Mouse (Mus musculus) embryonic facial prominence, embryonic 11.5 days (tissue): Measurements from ENCODE around the gene Cables2. TPM values are rescaled to one million over a fixed set of nuclear protein-coding genes. Genes with fewer than 3 reads are reported as not detected.

Experiments used
- ATAC-seq: fragments of 200-750 bp; cut with Nextera tagmentation; replicated peaks from 2 replicates; pipeline ENCODE4 v1.8.0; 2017; ENCODE audit warnings: low read depth; ENCODE audit not compliant: insufficient number of reproducible peaks, low FRiP score, low TSS enrichment
- DNase-seq: peaks from one replicate; pipeline ENCODE4 v3.0.0-alpha.2; 2015; ENCODE audit warnings: low spot score
- H3K27ac ChIP-seq: fragments of 300-500 bp; sonication (generic); replicated peaks from 2 replicates; pipeline ENCODE4 v1.5.1; 2014; ENCODE audit warnings: mild to moderate bottlenecking, low read depth, low read length, control low read depth
- H3K27me3 ChIP-seq: fragments of 300-500 bp; sonication (generic); 2 replicates; pipeline ENCODE4 v1.6.1; 2014; ENCODE audit warnings: mild to moderate bottlenecking, low read length, moderate library complexity, mixed read lengths; ENCODE audit not compliant: control insufficient read depth, insufficient read depth
- H3K36me3 ChIP-seq: fragments of 300-500 bp; sonication (generic); replicated peaks from 2 replicates; pipeline ENCODE4 v1.6.1; 2014; ENCODE audit warnings: low read depth, mild to moderate bottlenecking, low read length, moderate library complexity, mixed read lengths; ENCODE audit not compliant: control insufficient read depth, insufficient read depth
- H3K4me1 ChIP-seq: fragments of 300-500 bp; sonication (generic); 2 replicates; pipeline ENCODE4 v1.6.1; 2014; ENCODE audit warnings: low read length, mixed read lengths; ENCODE audit not compliant: control insufficient read depth, insufficient read depth
- H3K4me2 ChIP-seq: fragments of 300-500 bp; sonication (generic); 2 replicates; pipeline ENCODE4 v1.6.1; 2014; ENCODE audit warnings: low read depth, mild to moderate bottlenecking, control low read depth, low read length, moderate library complexity
- H3K4me3 ChIP-seq: fragments of 300-500 bp; sonication (generic); 2 replicates; pipeline ENCODE4 v1.5.1; 2014; ENCODE audit warnings: low read depth, low read length, control low read depth
- H3K9ac ChIP-seq: fragments of 300-500 bp; sonication (generic); replicated peaks from 2 replicates; pipeline ENCODE4 v1.6.1; 2014; ENCODE audit warnings: mild to moderate bottlenecking, control low read depth, low read length
- H3K9me3 ChIP-seq: fragments of 300-500 bp; sonication (generic); replicated peaks from 2 replicates; pipeline ENCODE4 v1.6.1; 2016; ENCODE audit warnings: mild to moderate bottlenecking, low read length, inconsistent platforms, mixed read lengths; ENCODE audit not compliant: control insufficient read depth
- WGBS: fragments of 180-500 bp; shearing (Covaris S2); extraction: QIAGEN DNeasy Blood & Tissue Kit; methylation state at CpG from one replicate; pipeline ENCODE4 v1.1.7; 2014; 5-methylcytosine and 5-hydroxymethylcytosine counted together
- polyA plus RNA-seq: library from polyadenylated mRNA; unstranded; fragments of >200 nt; fragmentation: Nextera tagmentation; extraction: Ambion mirVana; gene quantifications from 2 replicates; pipeline ENCODE4 v1.2.1, GENCODE M21; 2014

The Cables2 gene
- polyA plus RNA-seq, 1 experiment from 2014 or later = 14.5 TPM

GRCm38 (mm10) chr2:180276851-180277259 lies 3.6 kb upstream of the Cables2 start:
- peaks cover 6% of the 10 kb centered on the region; the same call in 1 of the 2 replicates for H3K4me1 ChIP-seq
- no peaks in the 10 kb centered on the region for H3K36me3 ChIP-seq
- no peak overlapping the region for H3K27ac ChIP-seq
- WGBS = 42% methylated on average over 8 of the region's 8 CpGs
- no peak for ATAC-seq
- no peak overlapping the region for H3K9ac ChIP-seq
- no peaks in the 10 kb centered on the region for H3K9me3 ChIP-seq
- H3K4me3 ChIP-seq = no peak overlapping the region
- H3K27me3 ChIP-seq = no peaks in the 10 kb centered on the region
- no peak overlapping the region for H3K4me2 ChIP-seq
- DNase-seq = no peak

- ATAC-seq = no peak
- Histone ChIP-seq H3K4me1 (peaks cover 6% of the 10 kb centered on the region; the same call in 1 of the 2 replicates), H3K27me3 (no peaks in the 10 kb centered on the region), H3K9me3 (no peaks in the 10 kb centered on the region), H3K4me2 (no peak overlapping the region), H3K36me3 (no peaks in the 10 kb centered on the region), H3K27ac (no peak overlapping the region), H3K9ac (no peak overlapping the region), H3K4me3 (no peak overlapping the region)
- 51% methylated on average over 4 of the region's 4 CpGs for WGBS
- no peak for DNase-seq
These were observed 3.1 kb upstream of the Cables2 start for GRCm38 (mm10) chr2:180276385-180276784.

GRCm38 (mm10) chr2:180275836-180276235 lies 2.5 kb upstream of the Cables2 start:
- H3K4me3 ChIP-seq = no peak overlapping the region
- H3K9ac ChIP-seq = no peak overlapping the region
- H3K27ac ChIP-seq = no peak overlapping the region
- peaks cover 6% of the 10 kb centered on the region; the same call in 1 of the 2 replicates for H3K4me1 ChIP-seq
- DNase-seq (peak; percentile 89), ATAC-seq (peak; percentile 36; the same call in 1 of the 2 replicates)
- 2% methylated on average over 8 of the region's 8 CpGs for WGBS
- no peaks in the 10 kb centered on the region for H3K36me3 ChIP-seq
- H3K9me3 ChIP-seq = no peaks in the 10 kb centered on the region
- H3K27me3 ChIP-seq = no peaks in the 10 kb centered on the region
- H3K4me2 ChIP-seq = no peak overlapping the region

GRCm38 (mm10) chr2:180274523-180274922 lies 1.2 kb upstream of the Cables2 start:
- Histone ChIP-seq H3K4me2 (no peak overlapping the region), H3K4me3 (no peak overlapping the region), H3K36me3 (no peaks in the 10 kb centered on the region), H3K9ac (no peak overlapping the region), H3K27ac (no peak overlapping the region), H3K9me3 (no peaks in the 10 kb centered on the region), H3K4me1 (peaks cover 6% of the 10 kb centered on the region; the same call in 1 of the 2 replicates), H3K27me3 (no peaks in the 10 kb centered on the region)
- no peak for DNase-seq
- WGBS = 86% methylated on average over 2 of the region's 2 CpGs
- ATAC-seq = no peak

- 0% methylated on average over 28 of the region's 37 CpGs for WGBS
- H3K27ac ChIP-seq = no peak overlapping the region
- peak; percentile 11 for ATAC-seq
- H3K4me3 ChIP-seq = peak overlapping the region; percentile 84
- H3K27me3 ChIP-seq = no peaks in the 10 kb centered on the region
- H3K4me2 ChIP-seq = peak overlapping the region; percentile 88
- no peaks in the 10 kb centered on the region for H3K9me3 ChIP-seq
- H3K9ac ChIP-seq = peak overlapping the region; percentile 88
- peaks cover 6% of the 10 kb centered on the region; the same call in 1 of the 2 replicates for H3K4me1 ChIP-seq
- DNase-seq = peak; percentile 25
- H3K36me3 ChIP-seq = no peaks in the 10 kb centered on the region
These were observed 393 bp downstream of the Cables2 start for GRCm38 (mm10) chr2:180272884-180273321.

- peak overlapping the region; percentile 88 for H3K9ac ChIP-seq
- H3K27ac ChIP-seq = no peak overlapping the region
- ATAC-seq = no peak
- H3K9me3 ChIP-seq = no peaks in the 10 kb centered on the region
- DNase-seq = no peak
- peak overlapping the region; percentile 88 for H3K4me2 ChIP-seq
- no peaks in the 10 kb centered on the region for H3K36me3 ChIP-seq
- peaks cover 6% of the 10 kb centered on the region; the same call in 1 of the 2 replicates for H3K4me1 ChIP-seq
- H3K4me3 ChIP-seq = no peak overlapping the region; the same call in 1 of the 2 replicates
- 72% methylated on average over 5 of the region's 5 CpGs for WGBS
- H3K27me3 ChIP-seq = no peaks in the 10 kb centered on the region
These were observed 1.4 kb downstream of the Cables2 start for GRCm38 (mm10) chr2:180271804-180272395.

- Histone ChIP-seq H3K4me2 (no peak overlapping the region), H3K4me1 (peaks cover 4% of the 10 kb centered on the region; the same call in 1 of the 2 replicates), H3K4me3 (no peak overlapping the region), H3K36me3 (no peaks in the 10 kb centered on the region), H3K27ac (no peak overlapping the region), H3K27me3 (no peaks in the 10 kb centered on the region), H3K9ac (no peak overlapping the region), H3K9me3 (no peaks in the 10 kb centered on the region)
- DNase-seq (no peak), ATAC-seq (no peak)
- 82% methylated on average over 7 of the region's 7 CpGs for WGBS
These were observed 2.6 kb downstream of the Cables2 start for GRCm38 (mm10) chr2:180270537-180271255.

- H3K4me1 ChIP-seq = peaks cover 4% of the 10 kb centered on the region; the same call in 1 of the 2 replicates
- H3K4me3 ChIP-seq = no peak overlapping the region
- DNase-seq (no peak), ATAC-seq (no peak)
- no peak overlapping the region; the same call in 1 of the 2 replicates for H3K9ac ChIP-seq
- H3K9me3 ChIP-seq = no peaks in the 10 kb centered on the region
- no peak overlapping the region for H3K4me2 ChIP-seq
- WGBS = 95% methylated on average over 10 of the region's 10 CpGs
- no peaks in the 10 kb centered on the region for H3K36me3 ChIP-seq
- no peaks in the 10 kb centered on the region for H3K27me3 ChIP-seq
- H3K27ac ChIP-seq = no peak overlapping the region
These were observed 4.0 kb downstream of the Cables2 start for GRCm38 (mm10) chr2:180269329-180269728.
